ENCODE assay signal across 15 mouse cellular contexts in genomic region chr17:90836154-90837021, GRCm38 (mm10).
DNase-seq lines count a peak whose midpoint lies in the region; ATAC-seq and TF ChIP-seq lines count a peak whose summit lies in the region.
"Had no signal": no experiment of that assay in that cellular context is flagged by ENCODE, and none has a peak within 500 bp of the region (broad histone marks: within the 10 kb centered on the region; RNA-seq: fewer than 3 reads in every experiment).

No protein-coding gene starts in this region.

- ATAC-seq in intestine, embryonic 15.5 days = peak; percentile 91
- peak; percentile 52 for ATAC-seq in neural tube, embryonic 14.5 days (ENCODE audit: low read depth)
- ATAC-seq: Patski had no signal

- no peaks in the 10 kb centered on the region for H3K9me3 ChIP-seq in intestine, embryonic 15.5 days
- H3K9me3 ChIP-seq in neural tube, embryonic 14.5 days (ENCODE audit: control insufficient read depth, low read length) = no peaks in the 10 kb centered on the region
- H3K9me3 ChIP-seq: embryonic facial prominence, embryonic 10.5 days; limb, embryonic 10.5 days had no signal

- DNase-seq in left cerebral cortex, adult 2 months (ENCODE audit: extremely low spot score in 1 of 2, low spot score in 2 of 2) = no peak
- no peak for DNase-seq in left cerebral cortex, adult 9 months (ENCODE audit: low spot score in 2 of 2)
- DNase-seq in cerebellum, adult 9-11 months = peak; percentile 71
- no peak for DNase-seq in urinary bladder, postnatal 25 days (ENCODE audit: low spot score)
- DNase-seq in ovary, postnatal 10 days (ENCODE audit: low spot score) = no peak
- DNase-seq: gastrocnemius, postnatal 36 days; heart, postnatal 10 days; kidney, adult 9 months; lung, postnatal 36 days had no signal

- intact Hi-C loops in left cerebral cortex, adult 2 months (cut with DNase I) = no loop called here

- H3K27ac ChIP-seq in left cerebral cortex, adult 2 months = 0 out of 2 replicates have a peak overlapping the region, but pooled peaks have one; percentile 2
- no peak overlapping the region for H3K27ac ChIP-seq in intestine, embryonic 15.5 days
- peak overlapping the region; percentile 1; the same call in 1 of the 2 replicates for H3K27ac ChIP-seq in neural tube, embryonic 14.5 days (ENCODE audit: low read depth, low read length)
- H3K27ac ChIP-seq: embryonic facial prominence, embryonic 10.5 days; limb, embryonic 10.5 days had no signal

- no peak overlapping the region for H3K4me3 ChIP-seq in left cerebral cortex, adult 2 months
- no peak overlapping the region for H3K4me3 ChIP-seq in intestine, embryonic 15.5 days (replicated peaks)
- H3K4me3 ChIP-seq in neural tube, embryonic 14.5 days (ENCODE audit: low read depth, low read length) = no peak overlapping the region
- H3K4me3 ChIP-seq: embryonic facial prominence, embryonic 10.5 days; limb, embryonic 10.5 days had no signal

- H3K4me1 ChIP-seq in intestine, embryonic 15.5 days (replicated peaks) = no peaks in the 10 kb centered on the region
- 0 out of 2 replicates have a peak, but pooled peaks cover 2% of the 10 kb centered on the region for H3K4me1 ChIP-seq in neural tube, embryonic 14.5 days (ENCODE audit: control insufficient read depth, insufficient read depth, low read length)
- H3K4me1 ChIP-seq: limb, embryonic 10.5 days had no signal

- H3K27me3 ChIP-seq in intestine, embryonic 15.5 days (replicated peaks) = no peaks in the 10 kb centered on the region
- no peaks in the 10 kb centered on the region for H3K27me3 ChIP-seq in neural tube, embryonic 14.5 days (ENCODE audit: control insufficient read depth, insufficient read depth, low read length)
- H3K27me3 ChIP-seq: CH12.LX, Patski had no signal

- no peak overlapping the region for H3K9ac ChIP-seq in intestine, embryonic 15.5 days
- H3K9ac ChIP-seq in neural tube, embryonic 14.5 days (replicated peaks; ENCODE audit: low read depth, low read length) = no peak overlapping the region

- H3K36me3 ChIP-seq in intestine, embryonic 15.5 days = no peaks in the 10 kb centered on the region
- no peaks in the 10 kb centered on the region for H3K36me3 ChIP-seq in neural tube, embryonic 14.5 days (ENCODE audit: control insufficient read depth, insufficient read depth, low read length)
- H3K36me3 ChIP-seq: embryonic facial prominence, embryonic 10.5 days; limb, embryonic 10.5 days had no signal

- WGBS in intestine, embryonic 15.5 days = 39% methylated on average over 4 of the region's 4 CpGs
- WGBS in neural tube, embryonic 14.5 days = 37% methylated on average over 4 of the region's 4 CpGs

- no peak overlapping the region for H3K4me2 ChIP-seq in intestine, embryonic 15.5 days (replicated peaks)
- no peak overlapping the region for H3K4me2 ChIP-seq in neural tube, embryonic 14.5 days (ENCODE audit: low read depth, low read length)

- no peak for TF ChIP-seq CTCF in left cerebral cortex, adult 2 months (IDR thresholded peaks at IDR 0.05)
